Mouse (Mus musculus) CH12.LX (cell line): ENCODE results near the gene Nrn1. TPM values are rescaled to one million over a fixed set of nuclear protein-coding genes. Genes with fewer than 3 reads are reported as not detected.

Experiments
- DNase-seq: peaks from one replicate; pipeline ENCODE4 v3.0.0-alpha.2; 2013; ENCODE audit errors: extremely low read depth
- H3K27ac ChIP-seq: 2 replicates; pipeline ENCODE4 v1.5.1; 2012; ENCODE audit warnings: low read depth, mild to moderate bottlenecking, control low read depth, moderate library complexity; ENCODE audit not compliant: insufficient read depth
- H3K27me3 ChIP-seq: replicated peaks from 2 replicates; pipeline ENCODE3; 2012; ENCODE audit warnings: inconsistent platforms
- H3K36me3 ChIP-seq, 2 experiments: replicated peaks in 1 of 2; 2 replicates each; pipeline versions ENCODE3 to v1.6.1; 2012; ENCODE audit warnings: inconsistent platforms in 1 of 2, low read length in 1 of 2, mild to moderate bottlenecking in 1 of 2, mixed read lengths in 1 of 2, moderate library complexity in 1 of 2; ENCODE audit not compliant: control insufficient read depth in 1 of 2, insufficient read depth in 1 of 2
- H3K4me1 ChIP-seq, 2 experiments: 2 replicates each; pipeline ENCODE4 v1.6.1; 2012; ENCODE audit warnings: inconsistent platforms in 1 of 2, moderate library complexity in 1 of 2; ENCODE audit not compliant: insufficient read depth in 2 of 2, control insufficient read depth in 1 of 2
- H3K4me2 ChIP-seq: 2 replicates; pipeline ENCODE4 v1.6.1; 2012; ENCODE audit warnings: low read depth, mild to moderate bottlenecking, control low read depth; ENCODE audit not compliant: poor library complexity, insufficient read depth, severe bottlenecking
- H3K4me3 ChIP-seq, 3 experiments: fragments of 150-350 bp in 1 of 3; sonication (generic) in 1 of 3; replicated peaks in 1 of 3; 2 replicates each; pipeline versions ENCODE3 to v1.5.1; 2011 to 2012; ENCODE audit warnings: low read depth in 2 of 3, low read length in 2 of 3, mild to moderate bottlenecking in 2 of 3, moderate library complexity in 2 of 3, control low read depth in 1 of 3, improper control_type of control experiment in 1 of 3, inconsistent platforms in 1 of 3, mixed read lengths in 1 of 3; ENCODE audit not compliant: poor library complexity in 1 of 3
- H3K79me2 ChIP-seq: replicated peaks from 2 replicates; pipeline ENCODE4 v1.6.1; 2012; ENCODE audit warnings: mild to moderate bottlenecking, moderate library complexity; ENCODE audit not compliant: control insufficient read depth, poor library complexity, insufficient read depth, severe bottlenecking; ENCODE audit errors: extremely low read depth
- H3K9ac ChIP-seq: 2 replicates; pipeline ENCODE4 v1.6.1; 2012; ENCODE audit warnings: low read depth, mild to moderate bottlenecking, control low read depth, moderate library complexity; ENCODE audit not compliant: insufficient read depth
- H3K9me3 ChIP-seq: replicated peaks from 2 replicates; pipeline ENCODE3; 2012; ENCODE audit warnings: low read length, inconsistent platforms, mixed read lengths
- CTCF ChIP-seq, 2 experiments: IDR thresholded peaks in 1 of 2; conservative IDR thresholded peaks in 1 of 2; 2 replicates each; pipeline ENCODE4 v1.5.1; 2011 to 2012; ENCODE audit warnings: low read depth in 2 of 2, low read length in 2 of 2, improper control_type of control experiment in 1 of 2, inconsistent platforms in 1 of 2, mild to moderate bottlenecking in 1 of 2, moderate library complexity in 1 of 2
- E2F4 ChIP-seq: IDR thresholded peaks from 2 replicates; pipeline ENCODE4 v1.6.1; 2011; ENCODE audit warnings: low read depth, low read length, improper control_type of control experiment; ENCODE audit not compliant: insufficient replicate concordance
- EP300 ChIP-seq: IDR thresholded peaks from 2 replicates; pipeline ENCODE4 v1.6.1; 2011; ENCODE audit warnings: low read length, improper control_type of control experiment
- GABPA ChIP-seq: IDR thresholded peaks from 2 replicates; pipeline ENCODE4 v1.6.1; 2012; ENCODE audit warnings: low read depth, low read length, improper control_type of control experiment, inconsistent platforms; ENCODE audit not compliant: insufficient replicate concordance
- JUN ChIP-seq: IDR thresholded peaks from 2 replicates; pipeline ENCODE4 v1.6.1; 2011; ENCODE audit warnings: low read depth, mild to moderate bottlenecking, low read length, improper control_type of control experiment, moderate library complexity; ENCODE audit not compliant: insufficient read depth
- JUND ChIP-seq: conservative IDR thresholded peaks from 2 replicates; pipeline ENCODE4 v1.6.1; 2011; ENCODE audit warnings: low read depth, low read length, improper control_type of control experiment
- MAX ChIP-seq: IDR thresholded peaks from 2 replicates; pipeline ENCODE4 v1.6.1; 2011; ENCODE audit warnings: low read length, improper control_type of control experiment
- MEF2A ChIP-seq: IDR thresholded peaks from 2 replicates; pipeline ENCODE4 v1.6.1; 2014; ENCODE audit warnings: low read depth, mild to moderate bottlenecking, inconsistent platforms, low read length, improper control_type of control experiment, borderline replicate concordance
- MXI1 ChIP-seq: IDR thresholded peaks from 2 replicates; pipeline ENCODE4 v1.6.1; 2011; ENCODE audit warnings: mild to moderate bottlenecking, low read depth, low read length, improper control_type of control experiment
- MYC ChIP-seq: IDR thresholded peaks from 2 replicates; pipeline ENCODE4 v1.6.1; 2011; ENCODE audit warnings: low read depth, mild to moderate bottlenecking, improper control_type of control experiment, low read length
- NELFE ChIP-seq: IDR thresholded peaks from 2 replicates; pipeline ENCODE4 v1.6.1; 2011; ENCODE audit warnings: low read depth, low read length, improper control_type of control experiment
- NRF1 ChIP-seq: IDR thresholded peaks from 2 replicates; pipeline ENCODE4 v1.6.1; 2014; ENCODE audit warnings: low read depth, mild to moderate bottlenecking, inconsistent platforms, low read length, improper control_type of control experiment, moderate library complexity
- PAX5 ChIP-seq: IDR thresholded peaks from 2 replicates; pipeline ENCODE4 v1.6.1; 2012; ENCODE audit warnings: low read length, inconsistent platforms, mixed read lengths
- POLR2A ChIP-seq: IDR thresholded peaks from 2 replicates; pipeline ENCODE4 v1.6.1; 2011; ENCODE audit warnings: low read depth, mild to moderate bottlenecking, improper control_type of control experiment, low read length
- POLR2AphosphoS2 ChIP-seq: IDR thresholded peaks from 2 replicates; pipeline ENCODE4 v1.6.1; 2011; ENCODE audit warnings: low read depth, low read length, improper control_type of control experiment
- SIN3A ChIP-seq: IDR thresholded peaks from 2 replicates; pipeline ENCODE4 v1.6.1; 2012; ENCODE audit warnings: low read length, improper control_type of control experiment, inconsistent platforms
- SMC3 ChIP-seq: IDR thresholded peaks from 2 replicates; pipeline ENCODE4 v1.6.1; 2011; ENCODE audit warnings: low read depth, low read length, improper control_type of control experiment
- TBP ChIP-seq: conservative IDR thresholded peaks from 2 replicates; pipeline ENCODE4 v1.6.1; 2011; ENCODE audit warnings: low read depth, low read length, improper control_type of control experiment
- TCF12 ChIP-seq: IDR thresholded peaks from 2 replicates; pipeline ENCODE4 v1.6.1; 2014; ENCODE audit warnings: low read depth, mild to moderate bottlenecking, inconsistent platforms, low read length, improper control_type of control experiment
- ZKSCAN1 ChIP-seq: IDR thresholded peaks from 2 replicates; pipeline ENCODE4 v1.6.1; 2012; ENCODE audit warnings: low read depth, inconsistent platforms, low read length, improper control_type of control experiment, borderline replicate concordance
- ZMIZ1 ChIP-seq: IDR thresholded peaks from 2 replicates; pipeline ENCODE4 v1.6.1; 2012; ENCODE audit warnings: low read depth, mild to moderate bottlenecking, inconsistent platforms, low read length, improper control_type of control experiment
- ZNF384 ChIP-seq: IDR thresholded peaks from 2 replicates; pipeline ENCODE4 v1.6.1; 2012; ENCODE audit warnings: low read depth, low read length, improper control_type of control experiment, inconsistent platforms
- dilution Hi-C: fragments of 300-500 bp; cut with MboI; formaldehyde crosslinking; loops from 2 replicates; pipeline ENCODE4 v1.14.3; 2020; ENCODE audit warnings: low sequenced_read_pairs; ENCODE audit not compliant: extremely low pct_unique_long_range_greater_than_20kb, extremely low pct_ligation_motif_present
- in situ Hi-C: fragments of 300-500 bp; cut with MboI; formaldehyde crosslinking; loops from 3 replicates; pipeline ENCODE4 v1.14.3; 2019; ENCODE audit warnings: low sequenced_read_pairs, low pct_ligation_motif_present, low pct_unique_long_range_greater_than_20kb, mixed read lengths
- polyA plus RNA-seq: library from polyadenylated mRNA; unstranded; fragments of >175 nt; gene quantifications from 2 replicates; pipeline ENCODE4 v1.2.1, GENCODE M21; 2012; ENCODE audit warnings: low read depth; ENCODE audit not compliant: insufficient read length
- total RNA-seq, 2 experiments: library from RNA; depleted of rRNA; stranded (reverse); fragments of 300-350 nt in 1 of 2; fragments of >200 nt in 1 of 2; gene quantifications; 2 replicates each; pipeline ENCODE4 v1.2.3; 2012 to 2014

The Nrn1 gene
- total and polyA plus RNA-seq, 3 experiments = not detected

GRCm38 (mm10) chr13:36731016-36731930, 3.7 kb downstream of the Nrn1 start:
- in situ Hi-C loops (no loop called here), dilution Hi-C loops (no loop called here)
- H3K4me1 ChIP-seq = no peaks in the 10 kb centered on the region
- H3K27me3 ChIP-seq = no peaks in the 10 kb centered on the region
- no peak overlapping the region for H3K4me3 ChIP-seq
- H3K27ac ChIP-seq = no peak overlapping the region
- no peaks in the 10 kb centered on the region for H3K9me3 ChIP-seq
- H3K9ac ChIP-seq = no peak overlapping the region
- no peak overlapping the region for H3K4me2 ChIP-seq
- no peak for DNase-seq
- no peaks in the 10 kb centered on the region for H3K36me3 ChIP-seq
- TF ChIP-seq CTCF (conservative IDR thresholded peaks at IDR 0.05 in 1 of 2, IDR thresholded peaks at IDR 0.05 in 1 of 2; ENCODE audit: low read depth in 2 of 2, low read length in 2 of 2) (no peak), E2F4 (no peak), PAX5 (no peak), NELFE (no peak), ZNF384 (no peak), ZMIZ1 (no peak), ZKSCAN1 (no peak), TCF12 (no peak), JUN (no peak), MEF2A (no peak), GABPA (no peak), SIN3A (no peak), MAX (no peak), POLR2A (no peak), SMC3 (no peak)
- H3K79me2 ChIP-seq = no peaks in the 10 kb centered on the region

GRCm38 (mm10) chr13:36730341-36730761, 4.6 kb downstream of the Nrn1 start:
- Histone ChIP-seq H3K9me3 (no peaks in the 10 kb centered on the region), H3K4me3 (no peak overlapping the region), H3K27me3 (no peaks in the 10 kb centered on the region), H3K79me2 (no peaks in the 10 kb centered on the region), H3K4me2 (no peak overlapping the region), H3K27ac (no peak overlapping the region), H3K9ac (no peak overlapping the region), H3K36me3 (no peaks in the 10 kb centered on the region), H3K4me1 (no peaks in the 10 kb centered on the region)
- dilution Hi-C loops = no loop called here
- DNase-seq = no peak
- TF ChIP-seq SMC3 (no peak), MXI1 (no peak), CTCF (conservative IDR thresholded peaks at IDR 0.05 in 1 of 2, IDR thresholded peaks at IDR 0.05 in 1 of 2; ENCODE audit: low read depth in 2 of 2, low read length in 2 of 2) (no peak), TBP (no peak), NRF1 (no peak), POLR2AphosphoS2 (no peak), EP300 (no peak), JUND (no peak), MYC (no peak), ZKSCAN1 (no peak)
- in situ Hi-C loops = no loop called here
